Mouse (Mus musculus): Measurements from ENCODE around the gene Lrp1.

GRCm38 (mm10) chr10:127621191-127622056 lies 476 bp upstream of the Lrp1 start:
- no peak for TF ChIP-seq SIN3A (IDR thresholded peaks at IDR 0.05; ENCODE audit: low read length)
- no peak for TF ChIP-seq ZMIZ1 (IDR thresholded peaks at IDR 0.05; ENCODE audit: low read depth, low read length)
- TF ChIP-seq MAX (IDR thresholded peaks at IDR 0.05; ENCODE audit: low read length): no peak
- no peak for TF ChIP-seq E2F4 (IDR thresholded peaks at IDR 0.05; ENCODE audit: borderline replicate concordance, low read depth, low read length)
- TF ChIP-seq CTCF (IDR thresholded peaks at IDR 0.05 in 2 of 3, conservative IDR thresholded peaks at IDR 0.05 in 1 of 3; ENCODE audit: control insufficient read depth in 1 of 3, insufficient read depth in 1 of 3, low read depth in 2 of 3, low read length in 3 of 3, poor library complexity in 1 of 3, severe bottlenecking in 1 of 3): no peak
- TF ChIP-seq MYB (IDR thresholded peaks at IDR 0.05; ENCODE audit: low read depth, low read length): no peak
- TF ChIP-seq ETS1 (IDR thresholded peaks at IDR 0.05; ENCODE audit: low read depth, low read length): no peak
- TF ChIP-seq POLR2A (IDR thresholded peaks at IDR 0.05; ENCODE audit: control insufficient read depth in 1 of 2, insufficient read depth in 1 of 2, low read depth in 1 of 2, low read length in 2 of 2, poor library complexity in 1 of 2): no peak

Data from MEL (cell line).